7 mouse cellular contexts compared by ENCODE assay signal in genomic region chr2:181670913-181671311, GRCm38 (mm10). TPM values are rescaled to one million over a fixed set of nuclear protein-coding genes. Genes with fewer than 3 reads are reported as not detected.
A peak's percentile ranks its signal among the peaks of the same experiment; 100 is the strongest.
DNase-seq lines count a peak whose midpoint lies in the region; ATAC-seq lines count a peak whose summit lies in the region.

No protein-coding gene starts in this region.

- no peaks in the 10 kb centered on the region for H3K36me3 ChIP-seq in lung, embryonic 15.5 days
- H3K36me3 ChIP-seq in forebrain, embryonic 11.5 days (ENCODE audit: control insufficient read depth, insufficient read depth, low read length) = no peaks in the 10 kb centered on the region
- no peaks in the 10 kb centered on the region for H3K36me3 ChIP-seq in limb, embryonic 11.5 days (ENCODE audit: control insufficient read depth, insufficient read depth, low read length)
- H3K36me3 ChIP-seq in stomach, embryonic 14.5 days (ENCODE audit: control insufficient read depth, insufficient read depth, low read length) = no peaks in the 10 kb centered on the region

- DNase-seq in lung, postnatal 4 days = no peak
- DNase-seq in forebrain, embryonic 11.5 days (ENCODE audit: low spot score) = no peak
- DNase-seq in limb, embryonic 11.5 days (ENCODE audit: low spot score) = peak; percentile 63
- no peak for DNase-seq in frontal cortex, postnatal 25 days (ENCODE audit: low spot score in 2 of 2)

- peak overlapping the region; percentile 31 for H3K9ac ChIP-seq in lung, embryonic 15.5 days
- no peak overlapping the region for H3K9ac ChIP-seq in forebrain, embryonic 11.5 days (ENCODE audit: low read length)
- peak overlapping the region; percentile 51 for H3K9ac ChIP-seq in limb, embryonic 11.5 days (ENCODE audit: low read length)
- peak overlapping the region; percentile 33; the same call in 1 of the 2 replicates for H3K9ac ChIP-seq in stomach, embryonic 14.5 days (replicated peaks; ENCODE audit: low read depth, low read length)

- H3K27me3 ChIP-seq in lung, embryonic 15.5 days = peaks cover 55% of the 10 kb centered on the region
- peaks cover 44% of the 10 kb centered on the region for H3K27me3 ChIP-seq in forebrain, embryonic 11.5 days (ENCODE audit: control insufficient read depth, insufficient read depth, low read length)
- H3K27me3 ChIP-seq in limb, embryonic 11.5 days (ENCODE audit: control insufficient read depth, insufficient read depth, low read length) = peaks cover 49% of the 10 kb centered on the region
- peaks cover 41% of the 10 kb centered on the region for H3K27me3 ChIP-seq in stomach, embryonic 14.5 days (ENCODE audit: control insufficient read depth, insufficient read depth, low read length)

- under 1% methylated on average over 41 of the region's 41 CpGs for WGBS in lung, embryonic 15.5 days
- WGBS in forebrain, embryonic 11.5 days = under 1% methylated on average over 41 of the region's 41 CpGs
- WGBS in limb, embryonic 11.5 days = 2% methylated on average over 41 of the region's 41 CpGs
- under 1% methylated on average over 41 of the region's 41 CpGs for WGBS in stomach, embryonic 14.5 days

- H3K27ac ChIP-seq in lung, embryonic 15.5 days = peak overlapping the region; percentile 29
- H3K27ac ChIP-seq in forebrain, embryonic 11.5 days (ENCODE audit: low read depth, low read length) = no peak overlapping the region
- H3K27ac ChIP-seq in limb, embryonic 11.5 days (replicated peaks; ENCODE audit: low read depth, low read length) = no peak overlapping the region
- peak overlapping the region; percentile 39; the same call in 1 of the 2 replicates for H3K27ac ChIP-seq in stomach, embryonic 14.5 days (ENCODE audit: low read length)

- no peaks in the 10 kb centered on the region for H3K9me3 ChIP-seq in lung, embryonic 15.5 days
- no peaks in the 10 kb centered on the region for H3K9me3 ChIP-seq in forebrain, embryonic 11.5 days (ENCODE audit: control insufficient read depth, low read length)
- H3K9me3 ChIP-seq in limb, embryonic 11.5 days (ENCODE audit: control insufficient read depth, low read length) = no peaks in the 10 kb centered on the region
- no peaks in the 10 kb centered on the region for H3K9me3 ChIP-seq in stomach, embryonic 14.5 days (ENCODE audit: control insufficient read depth, low read depth, low read length)

- peaks cover 24% of the 10 kb centered on the region for H3K4me1 ChIP-seq in lung, embryonic 15.5 days
- peaks cover 13% of the 10 kb centered on the region; the same call in 1 of the 2 replicates for H3K4me1 ChIP-seq in forebrain, embryonic 11.5 days (replicated peaks; ENCODE audit: control insufficient read depth, insufficient read depth, low read length)
- H3K4me1 ChIP-seq in limb, embryonic 11.5 days (ENCODE audit: control insufficient read depth, insufficient read depth, low read length) = peaks cover 24% of the 10 kb centered on the region
- peaks cover 12% of the 10 kb centered on the region; the same call in 1 of the 2 replicates for H3K4me1 ChIP-seq in stomach, embryonic 14.5 days (ENCODE audit: control insufficient read depth, insufficient read depth, low read length)

- H3K4me3 ChIP-seq in lung, embryonic 15.5 days = peak overlapping the region; percentile 49
- H3K4me3 ChIP-seq in forebrain, embryonic 11.5 days (ENCODE audit: low read depth, low read length) = peak overlapping the region; percentile 22
- H3K4me3 ChIP-seq in limb, embryonic 11.5 days (ENCODE audit: low read depth, low read length) = peak overlapping the region; percentile 37
- H3K4me3 ChIP-seq in stomach, embryonic 14.5 days (ENCODE audit: low read depth, low read length) = peak overlapping the region; percentile 44

- ATAC-seq in lung, embryonic 15.5 days (ENCODE audit: borderline replicate concordance, extremely low read depth, low FRiP score, low TSS enrichment) = no peak
- ATAC-seq in forebrain, embryonic 11.5 days (replicated peaks; ENCODE audit: low FRiP score) = no peak
- ATAC-seq in limb, embryonic 11.5 days (ENCODE audit: insufficient number of reproducible peaks, low FRiP score, low TSS enrichment, low read depth) = no peak; the same call in 1 of the 2 replicates
- no peak for ATAC-seq in stomach, embryonic 14.5 days (ENCODE audit: insufficient number of reproducible peaks, insufficient read depth, low FRiP score, low read depth)
- ATAC-seq in cerebellum, adult (ENCODE audit: insufficient number of reproducible peaks, low FRiP score, low TSS enrichment) = no peak

- H3K4me2 ChIP-seq in lung, embryonic 15.5 days = peak overlapping the region; percentile 80
- H3K4me2 ChIP-seq in forebrain, embryonic 11.5 days (ENCODE audit: low read depth, low read length, severe bottlenecking) = peak overlapping the region; percentile 42
- H3K4me2 ChIP-seq in limb, embryonic 11.5 days (ENCODE audit: low read depth, severe bottlenecking) = peak overlapping the region; percentile 80
- H3K4me2 ChIP-seq in stomach, embryonic 14.5 days (replicated peaks; ENCODE audit: low read depth, low read length) = peak overlapping the region; percentile 72

RNA-seq across cellular contexts. Expression of gene Sox18, which starts 0.5 kb away (rescaled TPM):
- 65.3 and 70.3 TPM in 2 replicates for polyA plus RNA-seq in lung, embryonic 15.5 days (2015; fragmentation: Nextera tagmentation; extraction: Ambion mirVana)
- polyA plus RNA-seq in forebrain, embryonic 11.5 days (2014; fragmentation: Nextera tagmentation; extraction: Ambion mirVana) = 15.8 and 18.8 TPM in 2 replicates
- 21.4 and 22.0 TPM in 2 replicates for polyA plus RNA-seq in limb, embryonic 11.5 days (2014; fragmentation: Nextera tagmentation; extraction: Ambion mirVana)
- 25.9 and 28.4 TPM in 2 replicates for polyA plus RNA-seq in stomach, embryonic 14.5 days (2014; fragmentation: Nextera tagmentation; extraction: Ambion mirVana)

RNA-seq across cellular contexts. Expression of gene Tcea2, which starts 9.2 kb away (rescaled TPM):
- 23.2 and 23.7 TPM in 2 replicates for polyA plus RNA-seq in lung, embryonic 15.5 days (2015; fragmentation: Nextera tagmentation; extraction: Ambion mirVana)
- polyA plus RNA-seq in forebrain, embryonic 11.5 days (2014; fragmentation: Nextera tagmentation; extraction: Ambion mirVana) = 21.1 and 22.6 TPM in 2 replicates
- 23.2 and 25.2 TPM in 2 replicates for polyA plus RNA-seq in limb, embryonic 11.5 days (2014; fragmentation: Nextera tagmentation; extraction: Ambion mirVana)
- polyA plus RNA-seq in stomach, embryonic 14.5 days (2014; fragmentation: Nextera tagmentation; extraction: Ambion mirVana) = 35.3 and 36.7 TPM in 2 replicates

RNA-seq across cellular contexts. Expression of gene Gm29797, which starts 14.1 kb away (rescaled TPM):
- polyA plus RNA-seq in lung, embryonic 15.5 days (2015; fragmentation: Nextera tagmentation; extraction: Ambion mirVana) = not detected in 2 replicates
- polyA plus RNA-seq in forebrain, embryonic 11.5 days (2014; fragmentation: Nextera tagmentation; extraction: Ambion mirVana) = not detected in 2 replicates
- polyA plus RNA-seq in limb, embryonic 11.5 days (2014; fragmentation: Nextera tagmentation; extraction: Ambion mirVana) = 0.68 and 0.88 TPM in 2 replicates
- polyA plus RNA-seq in stomach, embryonic 14.5 days (2014; fragmentation: Nextera tagmentation; extraction: Ambion mirVana) = not detected in 2 replicates

RNA-seq across cellular contexts. Expression of gene Rgs19, which starts 22.9 kb away (rescaled TPM):
- 72.3 and 72.5 TPM in 2 replicates for polyA plus RNA-seq in lung, embryonic 15.5 days (2015; fragmentation: Nextera tagmentation; extraction: Ambion mirVana)
- polyA plus RNA-seq in forebrain, embryonic 11.5 days (2014; fragmentation: Nextera tagmentation; extraction: Ambion mirVana) = 64.7 and 74.8 TPM in 2 replicates
- 92.5 and 97.1 TPM in 2 replicates for polyA plus RNA-seq in limb, embryonic 11.5 days (2014; fragmentation: Nextera tagmentation; extraction: Ambion mirVana)
- 78.8 and 88.8 TPM in 2 replicates for polyA plus RNA-seq in stomach, embryonic 14.5 days (2014; fragmentation: Nextera tagmentation; extraction: Ambion mirVana)

RNA-seq across cellular contexts. Expression of gene Lkaaear1, which starts 27.3 kb away (rescaled TPM):
- not detected in 2 replicates for polyA plus RNA-seq in lung, embryonic 15.5 days (2015; fragmentation: Nextera tagmentation; extraction: Ambion mirVana)
- not detected in 2 replicates for polyA plus RNA-seq in forebrain, embryonic 11.5 days (2014; fragmentation: Nextera tagmentation; extraction: Ambion mirVana)
- not detected in 2 replicates for polyA plus RNA-seq in limb, embryonic 11.5 days (2014; fragmentation: Nextera tagmentation; extraction: Ambion mirVana)
- not detected in 2 replicates for polyA plus RNA-seq in stomach, embryonic 14.5 days (2014; fragmentation: Nextera tagmentation; extraction: Ambion mirVana)

Comparison
In these comparisons a context has a peak if more than half of its experiments do, and no peak if none do; other contexts are left out.
1. H3K27ac ChIP-seq: peak in lung, embryonic 15.5 days (single experiment) and stomach, embryonic 14.5 days (single experiment); none in forebrain, embryonic 11.5 days (single experiment) and limb, embryonic 11.5 days (single experiment).
2. Peak in every context shown above with its lines, with median percentiles within 50 percentile points of each other: H3K4me2 ChIP-seq and H3K4me3 ChIP-seq.